Mouse (Mus musculus) brain, embryonic 14.5 days (tissue): ENCODE measurements around the gene Tnxb.

Source experiments
- CTCF ChIP-seq: fragments of 200-500 bp; IDR thresholded peaks from 2 replicates; pipeline ENCODE4 v1.5.1; 2012; ENCODE audit warnings: inconsistent platforms, mild to moderate bottlenecking, moderate library complexity, borderline replicate concordance; ENCODE audit not compliant: insufficient read depth, insufficient read length; ENCODE audit errors: extremely low read depth
- POLR2A ChIP-seq: fragments of 200-500 bp; IDR thresholded peaks from 2 replicates; pipeline ENCODE4 v1.6.1; 2012; ENCODE audit warnings: mild to moderate bottlenecking, inconsistent platforms, borderline replicate concordance; ENCODE audit not compliant: poor library complexity, insufficient read depth, insufficient read length, severe bottlenecking; ENCODE audit errors: extremely low read depth

- no peak for TF ChIP-seq POLR2A
- TF ChIP-seq CTCF, result no peak
These were observed 39.5 kb upstream of the Tnxb start for GRCm38 (mm10) chr17:34630761-34631301.
